Mouse (Mus musculus) embryonic facial prominence, embryonic 15.5 days (tissue): ENCODE measurements at regions not wholly inside any gene's neighbourhood (a gene's known extent, or its start where the extent isn't known, plus 50 kb on each side); places are given as distances from the start of the nearest gene placed in this dataset.
"Not testable (repeated sequence)": the region's sequence is repeated elsewhere in the genome, so short reads cannot be mapped to it uniquely, and the experiment has no call there.

Experiments
- ATAC-seq: fragments of 200-750 bp; cut with Nextera tagmentation; 2 replicates; pipeline ENCODE4 v1.8.0; 2017; ENCODE audit warnings: low read depth, moderate TSS enrichment; ENCODE audit not compliant: insufficient number of reproducible peaks, low FRiP score, low TSS enrichment
- H3K27ac ChIP-seq: fragments of 300-500 bp; sonication (generic); replicated peaks from 2 replicates; pipeline ENCODE4 v1.5.1; 2015; ENCODE audit warnings: mild to moderate bottlenecking, inconsistent platforms
- H3K27me3 ChIP-seq: fragments of 300-500 bp; sonication (generic); 2 replicates; pipeline ENCODE4 v1.6.1; 2015; ENCODE audit warnings: inconsistent platforms
- H3K36me3 ChIP-seq: fragments of 300-500 bp; sonication (generic); 2 replicates; pipeline ENCODE4 v1.6.1; 2015; ENCODE audit warnings: mild to moderate bottlenecking, inconsistent platforms
- H3K4me1 ChIP-seq: fragments of 300-500 bp; sonication (generic); 2 replicates; pipeline ENCODE4 v1.6.1; 2015; ENCODE audit warnings: inconsistent platforms
- H3K4me2 ChIP-seq: fragments of 300-500 bp; sonication (generic); replicated peaks from 2 replicates; pipeline ENCODE4 v1.6.1; 2015; ENCODE audit warnings: mild to moderate bottlenecking, inconsistent platforms
- H3K4me3 ChIP-seq: fragments of 300-500 bp; sonication (generic); replicated peaks from 2 replicates; pipeline ENCODE4 v1.5.1; 2015; ENCODE audit warnings: mild to moderate bottlenecking, inconsistent platforms
- H3K9ac ChIP-seq: fragments of 300-500 bp; sonication (generic); 2 replicates; pipeline ENCODE4 v1.6.1; 2015; ENCODE audit warnings: inconsistent platforms
- H3K9me3 ChIP-seq: fragments of 300-500 bp; sonication (generic); replicated peaks from 2 replicates; pipeline ENCODE4 v1.6.1; 2016; ENCODE audit warnings: inconsistent platforms
- WGBS: fragments of 180-500 bp; shearing (Covaris S2); methylation state at CpG from one replicate; pipeline ENCODE4 v1.1.7; 2015; 5-methylcytosine and 5-hydroxymethylcytosine counted together

GRCm38 (mm10) chr7:129746639-129747038, 155.0 kb downstream of the Wdr11 start:
- 43% methylated on average over 5 of the region's 5 CpGs for WGBS
- Histone ChIP-seq H3K27ac (no peak overlapping the region), H3K9ac (no peak overlapping the region), H3K27me3 (no peaks in the 10 kb centered on the region), H3K9me3 (no peaks in the 10 kb centered on the region), H3K4me3 (no peak overlapping the region), H3K36me3 (no peaks in the 10 kb centered on the region), H3K4me1 (peaks cover 24% of the 10 kb centered on the region), H3K4me2 (no peak overlapping the region)
- no peak for ATAC-seq

GRCm38 (mm10) chr7:129750936-129751335, 159.3 kb downstream of the Wdr11 start:
- no peak for ATAC-seq
- peaks cover 8% of the 10 kb centered on the region; the same call in 1 of the 2 replicates for H3K4me1 ChIP-seq
- H3K36me3 ChIP-seq, result no peaks in the 10 kb centered on the region
- no peak overlapping the region for H3K4me3 ChIP-seq
- no peaks in the 10 kb centered on the region for H3K27me3 ChIP-seq
- no peak overlapping the region for H3K4me2 ChIP-seq
- H3K27ac ChIP-seq, result no peak overlapping the region
- H3K9ac ChIP-seq, result no peak overlapping the region
- H3K9me3 ChIP-seq, result no peaks in the 10 kb centered on the region

- 70% methylated on average over 5 of the region's 5 CpGs for WGBS
- Histone ChIP-seq H3K4me3 (no peak overlapping the region), H3K36me3 (no peaks in the 10 kb centered on the region), H3K4me2 (no peak overlapping the region), H3K4me1 (0 out of 2 replicates have a peak, but pooled peaks cover 5% of the 10 kb centered on the region), H3K9me3 (no peaks in the 10 kb centered on the region), H3K9ac (no peak overlapping the region), H3K27ac (no peak overlapping the region), H3K27me3 (no peaks in the 10 kb centered on the region)
- ATAC-seq, result no peak
Observed at GRCm38 (mm10) chr7:129754737-129755136, 163.1 kb downstream of the Wdr11 start.

DNA sequence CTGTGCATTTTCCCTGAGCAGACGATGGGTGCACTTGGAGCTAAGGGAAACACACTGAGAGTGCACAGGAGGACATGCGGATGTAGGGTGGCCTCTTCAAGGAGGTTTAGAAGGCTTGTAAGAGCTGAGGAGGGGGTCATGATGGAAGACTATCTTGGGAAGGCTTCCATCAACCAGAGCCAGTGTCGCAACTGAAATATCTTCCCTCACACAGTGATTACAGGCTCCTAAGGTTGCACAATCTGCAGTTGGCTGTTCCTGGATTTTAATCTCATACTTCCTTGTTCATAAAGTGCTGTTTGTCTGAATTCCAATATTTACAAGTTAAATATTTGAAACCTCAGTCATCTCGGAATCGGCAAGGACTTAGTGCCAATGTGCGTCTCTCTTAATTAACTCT, 164.5 kb downstream of the Wdr11 start:
- ATAC-seq, result no peak
- no peak overlapping the region for H3K4me2 ChIP-seq
- H3K4me1 ChIP-seq, result 0 out of 2 replicates have a peak, but pooled peaks cover 10% of the 10 kb centered on the region
- no peak overlapping the region for H3K9ac ChIP-seq
- 76% methylated on average over 6 of the region's 6 CpGs for WGBS
- H3K36me3 ChIP-seq, result no peaks in the 10 kb centered on the region
- H3K9me3 ChIP-seq, result no peaks in the 10 kb centered on the region
- no peak overlapping the region for H3K4me3 ChIP-seq
- no peaks in the 10 kb centered on the region for H3K27me3 ChIP-seq
- no peak overlapping the region for H3K27ac ChIP-seq

DNA sequence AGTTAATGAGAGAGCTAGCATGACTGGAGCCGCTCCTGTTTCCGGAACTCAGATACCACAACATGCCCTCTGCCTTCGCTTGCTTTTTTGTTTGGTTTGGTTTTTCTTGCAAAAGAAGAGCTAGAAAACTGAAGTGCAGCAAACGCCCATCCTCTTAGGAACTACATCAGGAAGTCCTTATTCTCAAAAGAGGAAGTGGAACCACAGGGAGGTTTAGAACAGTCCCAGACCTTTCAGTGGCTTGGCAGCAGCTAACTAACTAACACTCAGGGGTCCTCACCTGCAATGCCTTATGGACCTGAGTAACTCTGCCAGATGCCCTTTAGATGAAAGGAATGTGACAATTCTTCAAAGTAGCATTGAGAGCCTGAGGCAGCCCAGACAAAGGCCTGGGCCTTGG, 168.2 kb downstream of the Wdr11 start:
- Histone ChIP-seq H3K4me2 (no peak overlapping the region), H3K9me3 (no peaks in the 10 kb centered on the region), H3K4me3 (no peak overlapping the region), H3K27ac (peak overlapping the region; percentile 39; the same call in 1 of the 2 replicates), H3K4me1 (peaks cover 10% of the 10 kb centered on the region; the same call in 1 of the 2 replicates), H3K36me3 (no peaks in the 10 kb centered on the region), H3K9ac (no peak overlapping the region), H3K27me3 (no peaks in the 10 kb centered on the region)
- ATAC-seq, result no peak
- WGBS, result 56% methylated on average over 4 of the region's 4 CpGs

DNA sequence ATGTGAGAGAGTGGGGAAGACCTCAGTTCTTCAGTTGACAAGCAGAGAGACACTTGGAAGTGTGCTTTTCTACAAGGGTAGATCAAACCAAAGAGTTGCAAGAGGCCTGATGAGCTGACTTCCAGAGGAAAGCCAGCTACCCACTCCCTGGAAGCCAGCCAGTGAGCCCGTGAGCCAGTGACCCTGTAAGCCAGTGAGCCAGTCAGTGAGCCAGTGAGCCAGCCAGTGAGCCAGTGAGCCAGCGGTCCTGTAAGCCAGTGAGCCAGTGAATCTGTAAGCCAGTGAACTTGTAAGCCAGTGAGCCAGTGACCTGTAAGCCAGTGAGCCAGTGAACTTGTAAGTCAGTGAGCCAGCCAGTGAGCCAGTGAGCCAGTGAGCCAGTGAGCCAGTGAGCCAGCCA, 168.7 kb downstream of the Wdr11 start:
- Histone ChIP-seq H3K4me2 (no peak overlapping the region), H3K27me3 (no peaks in the 10 kb centered on the region), H3K9ac (no peak overlapping the region), H3K9me3 (no peaks in the 10 kb centered on the region), H3K27ac (no peak overlapping the region; the same call in 1 of the 2 replicates), H3K36me3 (no peaks in the 10 kb centered on the region), H3K4me3 (no peak overlapping the region), H3K4me1 (peaks cover 10% of the 10 kb centered on the region; the same call in 1 of the 2 replicates)
- no peak for ATAC-seq
- 82% methylated on average over 2 of the region's 2 CpGs for WGBS

GRCm38 (mm10) chr7:129763754-129764153, 172.1 kb downstream of the Wdr11 start:
- H3K9ac ChIP-seq, result no peak overlapping the region
- H3K9me3 ChIP-seq, result no peaks in the 10 kb centered on the region
- peaks cover 10% of the 10 kb centered on the region; the same call in 1 of the 2 replicates for H3K4me1 ChIP-seq
- H3K4me2 ChIP-seq, result no peak overlapping the region
- H3K36me3 ChIP-seq, result no peaks in the 10 kb centered on the region
- no peak for ATAC-seq
- no peak overlapping the region for H3K4me3 ChIP-seq
- 25% methylated on average over 5 of the region's 5 CpGs for WGBS
- H3K27me3 ChIP-seq, result no peaks in the 10 kb centered on the region
- peak overlapping the region; percentile 70 for H3K27ac ChIP-seq

DNA sequence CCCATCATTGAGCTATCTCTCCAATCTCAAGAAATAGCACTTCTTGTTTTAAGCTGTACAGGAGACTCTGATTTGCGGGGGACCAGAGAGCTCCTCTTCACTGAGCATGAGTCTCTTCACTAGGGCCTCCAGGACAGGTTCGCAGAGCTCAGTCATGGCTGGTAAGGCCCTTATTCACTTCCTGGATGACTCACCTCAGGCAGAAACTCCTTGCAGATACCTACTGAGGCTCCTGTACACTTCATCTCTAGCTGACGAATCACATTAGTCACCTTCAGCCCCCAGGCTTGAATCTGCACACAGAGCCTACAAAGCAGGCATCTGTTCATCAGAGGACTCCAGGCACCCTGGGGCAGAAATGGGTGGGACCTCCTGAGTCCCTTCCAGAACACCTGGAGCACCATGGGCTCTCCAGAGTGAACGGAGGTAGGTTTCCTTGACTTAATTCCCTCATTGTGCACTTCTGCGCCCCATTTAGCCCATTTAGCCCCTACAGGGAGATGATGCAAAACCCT, 172.8 kb downstream of the Wdr11 start:
- peaks cover 12% of the 10 kb centered on the region; the same call in 1 of the 2 replicates for H3K4me1 ChIP-seq
- no peak for ATAC-seq
- H3K4me2 ChIP-seq, result no peak overlapping the region
- no peaks in the 10 kb centered on the region for H3K9me3 ChIP-seq
- H3K36me3 ChIP-seq, result no peaks in the 10 kb centered on the region
- H3K9ac ChIP-seq, result no peak overlapping the region
- no peaks in the 10 kb centered on the region for H3K27me3 ChIP-seq
- WGBS, result 75% methylated on average over 5 of the region's 5 CpGs
- peak overlapping the region; percentile 70 for H3K27ac ChIP-seq
- H3K4me3 ChIP-seq, result no peak overlapping the region

- no peaks in the 10 kb centered on the region for H3K36me3 ChIP-seq
- no peak overlapping the region for H3K4me2 ChIP-seq
- H3K9ac ChIP-seq, result no peak overlapping the region
- WGBS, result 91% methylated on average over 7 of the region's 7 CpGs
- no peak overlapping the region for H3K4me3 ChIP-seq
- H3K4me1 ChIP-seq, result peaks cover 5% of the 10 kb centered on the region; the same call in 1 of the 2 replicates
- no peaks in the 10 kb centered on the region for H3K9me3 ChIP-seq
- no peak overlapping the region for H3K27ac ChIP-seq
- no peak for ATAC-seq
- no peaks in the 10 kb centered on the region for H3K27me3 ChIP-seq
Observed at GRCm38 (mm10) chr7:129765681-129766080, 174.0 kb downstream of the Wdr11 start.

- H3K9ac ChIP-seq, result no peak overlapping the region
- H3K4me2 ChIP-seq, result no peak overlapping the region
- H3K4me3 ChIP-seq, result no peak overlapping the region
- no peaks in the 10 kb centered on the region for H3K36me3 ChIP-seq
- 72% methylated on average over 6 of the region's 6 CpGs for WGBS
- H3K27me3 ChIP-seq, result no peaks in the 10 kb centered on the region
- peak overlapping the region; percentile 41; the same call in 1 of the 2 replicates for H3K27ac ChIP-seq
- no peak for ATAC-seq
- no peaks in the 10 kb centered on the region for H3K9me3 ChIP-seq
- H3K4me1 ChIP-seq, result peaks cover 5% of the 10 kb centered on the region; the same call in 1 of the 2 replicates
Observed at GRCm38 (mm10) chr7:129766087-129766834, 174.6 kb downstream of the Wdr11 start.

DNA sequence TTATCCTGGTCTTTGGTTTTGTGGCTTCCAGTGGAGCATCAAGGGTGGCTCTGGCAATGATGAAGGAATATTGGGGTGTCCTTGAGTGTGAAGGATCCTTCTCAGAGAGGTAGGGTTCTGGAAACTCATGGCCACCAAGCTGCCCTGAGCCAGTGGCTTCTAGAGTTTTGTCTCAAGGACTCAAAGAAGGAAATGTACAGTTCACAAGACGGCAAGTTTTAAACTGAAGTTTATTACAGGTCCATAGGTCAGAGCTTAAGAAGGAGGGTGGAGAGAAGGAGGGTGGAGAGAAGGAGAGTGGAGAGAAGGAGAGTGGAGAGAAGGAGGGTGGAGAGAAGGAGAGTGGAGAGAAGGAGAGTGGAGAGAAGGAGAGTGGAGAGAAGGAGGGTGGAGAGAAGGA, 178.0 kb downstream of the Wdr11 start:
- H3K9ac ChIP-seq, H3K4me2 ChIP-seq, H3K9me3 ChIP-seq, H3K36me3 ChIP-seq, H3K4me3 ChIP-seq, ATAC-seq, H3K27ac ChIP-seq, H3K27me3 ChIP-seq: not testable (repeated sequence)
- 93% methylated on average over 1 of the region's 1 CpGs for WGBS
- peaks cover 18% of the 10 kb centered on the region for H3K4me1 ChIP-seq

DNA sequence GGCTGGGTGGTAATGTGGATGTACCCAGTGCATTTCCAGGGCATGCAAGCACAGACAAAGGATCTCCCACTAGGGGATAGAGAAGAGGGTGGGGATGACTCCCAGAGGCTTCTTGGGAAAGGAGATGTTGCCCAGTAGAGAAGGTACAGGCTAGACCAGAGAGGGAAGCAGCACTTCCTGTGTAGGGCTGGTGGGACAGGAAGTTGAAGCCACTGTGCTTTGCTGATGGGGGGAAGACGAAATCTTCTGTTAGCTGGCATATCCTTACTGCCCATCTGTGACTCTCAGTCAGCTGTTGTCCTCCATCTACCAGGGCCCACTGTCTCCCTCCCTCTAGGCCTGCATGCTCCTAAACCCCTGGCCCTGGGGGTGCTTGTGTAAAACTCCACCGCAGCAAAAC, 180.2 kb downstream of the Wdr11 start:
- Histone ChIP-seq H3K9me3 (no peaks in the 10 kb centered on the region), H3K4me1 (peaks cover 27% of the 10 kb centered on the region), H3K27me3 (no peaks in the 10 kb centered on the region), H3K4me3 (no peak overlapping the region), H3K27ac (no peak overlapping the region), H3K36me3 (no peaks in the 10 kb centered on the region), H3K4me2 (no peak overlapping the region), H3K9ac (no peak overlapping the region)
- no peak for ATAC-seq
- 76% methylated on average over 2 of the region's 2 CpGs for WGBS
